Mouse (Mus musculus): ENCODE measurements around the gene Ptprq.

The Ptprq gene

GRCm38 (mm10) chr10:107719806-107720205 is at the start of gene Ptprq:
TSS of gene Ptprq (minus strand) at chr10:107720051.
- no peak for DNase-seq (ENCODE audit: low spot score)

GRCm38 (mm10) chr10:107759624-107760023 is 39.8 kb upstream of the Ptprq start:
- no peak for DNase-seq (ENCODE audit: low spot score)

- DNase-seq (ENCODE audit: low spot score): no peak
Observed at GRCm38 (mm10) chr10:107753471-107753870, 33.6 kb upstream of the Ptprq start.

GRCm38 (mm10) chr10:107752351-107753143 is 32.7 kb upstream of the Ptprq start:
- peak; percentile 19 for DNase-seq (ENCODE audit: low spot score)

- DNase-seq (ENCODE audit: low spot score): no peak
Observed at GRCm38 (mm10) chr10:107751944-107752343, 32.1 kb upstream of the Ptprq start.

GRCm38 (mm10) chr10:107747566-107747965 is 27.7 kb upstream of the Ptprq start:
- no peak for DNase-seq (ENCODE audit: low spot score)

GRCm38 (mm10) chr10:107746717-107747116 is 26.9 kb upstream of the Ptprq start:
- no peak for DNase-seq (ENCODE audit: low spot score)

GRCm38 (mm10) chr10:107739815-107740214 is 20.0 kb upstream of the Ptprq start:
- DNase-seq (ENCODE audit: low spot score): no peak

GRCm38 (mm10) chr10:107737743-107738142 is 17.9 kb upstream of the Ptprq start:
- no peak for DNase-seq (ENCODE audit: low spot score)

GRCm38 (mm10) chr10:107735448-107735847 is 15.6 kb upstream of the Ptprq start:
- DNase-seq (ENCODE audit: low spot score): no peak

GRCm38 (mm10) chr10:107734327-107734726 is 14.5 kb upstream of the Ptprq start:
- no peak for DNase-seq (ENCODE audit: low spot score)

- DNase-seq (ENCODE audit: low spot score): no peak
Observed at GRCm38 (mm10) chr10:107725631-107726030, 5.8 kb upstream of the Ptprq start.

- DNase-seq (ENCODE audit: low spot score): no peak
Observed at GRCm38 (mm10) chr10:107704443-107704842, 15.4 kb downstream of the Ptprq start.

- no peak for DNase-seq (ENCODE audit: low spot score)
Observed at GRCm38 (mm10) chr10:107700944-107701343, 18.9 kb downstream of the Ptprq start.

- no peak for DNase-seq (ENCODE audit: low spot score)
Observed at GRCm38 (mm10) chr10:107698716-107699115, 21.1 kb downstream of the Ptprq start.

- DNase-seq (ENCODE audit: low spot score): no peak
Observed at GRCm38 (mm10) chr10:107697177-107697576, 22.7 kb downstream of the Ptprq start.

GRCm38 (mm10) chr10:107687382-107687781 is 32.5 kb downstream of the Ptprq start:
- no peak for DNase-seq (ENCODE audit: low spot score)

- no peak for DNase-seq (ENCODE audit: low spot score)
Observed at GRCm38 (mm10) chr10:107675994-107676393, 43.9 kb downstream of the Ptprq start.

- no peak for DNase-seq (ENCODE audit: low spot score)
Observed at GRCm38 (mm10) chr10:107668374-107669094, 51.3 kb downstream of the Ptprq start.

GRCm38 (mm10) chr10:107662372-107663065 is 57.3 kb downstream of the Ptprq start:
- DNase-seq (ENCODE audit: low spot score): no peak

GRCm38 (mm10) chr10:107661970-107662369 is 57.9 kb downstream of the Ptprq start:
- no peak for DNase-seq (ENCODE audit: low spot score)

- no peak for DNase-seq (ENCODE audit: low spot score)
Observed at GRCm38 (mm10) chr10:107659141-107659540, 60.7 kb downstream of the Ptprq start.

- DNase-seq (ENCODE audit: low spot score): no peak
Observed at GRCm38 (mm10) chr10:107649687-107650086, 70.2 kb downstream of the Ptprq start.

All from ovary, adult 18-20 months (tissue).